Mouse (Mus musculus) thymus, adult 2 months (tissue): Measurements from ENCODE around the gene Ddx5.

Experiments
- CTCF ChIP-seq: fragments of 200-500 bp; IDR thresholded peaks from 2 replicates; pipeline ENCODE4 v1.5.1; 2012; ENCODE audit warnings: mild to moderate bottlenecking, control low read depth, low read length, moderate library complexity, borderline replicate concordance; ENCODE audit not compliant: control insufficient read depth, poor library complexity, insufficient read depth; ENCODE audit errors: extremely low read depth
- POLR2A ChIP-seq: fragments of 200-500 bp; IDR thresholded peaks from 2 replicates; pipeline ENCODE4 v1.6.1; 2012; ENCODE audit warnings: mild to moderate bottlenecking, low read length, control low read depth, moderate library complexity; ENCODE audit not compliant: control insufficient read depth, poor library complexity, insufficient read depth; ENCODE audit errors: extremely low read depth

GRCm38 (mm10) chr11:106751039-106752018, 37.7 kb downstream of the Ddx5 start, which contains the start of gene Milr1:
- TF ChIP-seq CTCF (no peak), POLR2A (no peak)
